Mouse (Mus musculus): ENCODE measurements around the gene Tax1bp1.

Tax1bp1 gene

DNA sequence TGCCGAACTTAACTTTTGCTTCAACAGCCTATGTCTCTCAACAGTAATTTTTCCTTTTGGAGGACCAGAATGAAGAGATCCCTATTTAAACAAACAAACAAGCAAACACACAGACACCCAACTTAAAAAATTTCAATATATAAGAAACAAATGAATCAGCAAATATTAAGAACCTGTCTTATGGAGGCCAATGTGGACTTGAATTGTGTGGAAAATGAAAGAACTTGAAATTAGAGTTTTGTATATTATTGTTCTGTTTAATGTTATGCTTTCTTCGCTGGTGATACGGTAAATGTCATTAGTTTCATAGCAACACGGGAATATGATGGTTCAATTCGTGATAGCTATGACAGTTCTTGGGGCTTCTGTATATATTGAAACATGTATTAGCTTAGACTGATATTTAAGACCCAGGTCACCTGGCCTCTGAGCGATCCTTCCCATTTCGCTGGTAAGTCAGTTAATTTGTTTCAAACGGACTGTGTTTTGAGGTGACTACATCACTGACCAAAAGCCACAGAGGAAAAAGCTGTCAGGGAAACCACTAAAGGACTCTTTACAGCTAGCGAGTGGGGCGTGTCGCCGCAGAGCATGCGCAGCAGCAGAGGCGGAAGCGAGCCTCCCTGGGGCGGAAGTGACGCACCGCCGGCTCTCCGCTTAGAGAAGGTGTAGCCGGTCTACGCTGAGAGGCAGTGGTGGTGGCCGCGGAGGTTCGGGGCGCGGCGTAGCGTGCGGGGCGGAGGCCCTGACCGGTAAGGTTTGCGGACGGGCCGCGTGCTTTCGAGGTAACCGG is at the start of gene Tax1bp1:
Tax1bp1 (plus strand) TSS at position 626 of the 793 bp plus-strand sequence.
- peak; percentile 99 for DNase-seq

DNA sequence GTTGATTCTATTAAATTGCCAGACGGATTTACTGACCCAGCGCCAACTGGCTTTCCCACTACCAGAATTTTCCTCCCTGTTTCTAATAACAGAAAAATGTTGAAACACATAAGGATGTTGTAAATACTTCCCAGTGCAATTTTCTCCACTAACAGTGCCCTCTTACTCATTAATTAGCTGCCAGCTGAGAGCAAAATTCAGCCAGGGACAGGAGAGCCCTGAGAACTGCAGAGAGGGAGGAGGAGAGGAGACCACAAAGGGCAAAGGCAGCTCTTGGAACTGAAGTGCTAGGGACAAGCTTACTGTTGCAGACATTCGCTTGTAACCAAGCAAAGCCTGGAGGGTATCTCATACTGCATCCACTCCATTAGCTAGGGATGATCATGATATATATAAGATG is 45.9 kb upstream of the Tax1bp1 start:
- DNase-seq = peak; percentile 40

DNA sequence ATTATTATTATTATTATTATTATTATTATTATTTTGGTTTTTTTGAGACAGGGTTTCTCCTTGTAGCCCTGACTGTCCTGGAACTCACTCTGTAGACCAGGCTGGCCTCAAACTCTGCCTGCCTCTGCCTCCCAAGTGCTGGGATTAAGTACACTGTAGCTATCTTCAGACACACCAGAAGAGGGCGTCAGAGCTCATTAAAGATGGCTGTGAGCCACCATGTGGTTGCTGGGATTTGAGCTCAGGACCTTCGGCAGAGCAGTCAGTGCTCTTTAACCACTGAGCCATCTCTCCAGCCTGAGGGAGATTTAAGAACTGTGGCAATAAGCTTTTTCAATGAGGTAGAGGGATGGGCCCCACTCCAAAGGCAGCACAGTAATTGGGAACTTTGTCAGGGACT is 43.7 kb upstream of the Tax1bp1 start:
- DNase-seq = peak; percentile 49

DNA sequence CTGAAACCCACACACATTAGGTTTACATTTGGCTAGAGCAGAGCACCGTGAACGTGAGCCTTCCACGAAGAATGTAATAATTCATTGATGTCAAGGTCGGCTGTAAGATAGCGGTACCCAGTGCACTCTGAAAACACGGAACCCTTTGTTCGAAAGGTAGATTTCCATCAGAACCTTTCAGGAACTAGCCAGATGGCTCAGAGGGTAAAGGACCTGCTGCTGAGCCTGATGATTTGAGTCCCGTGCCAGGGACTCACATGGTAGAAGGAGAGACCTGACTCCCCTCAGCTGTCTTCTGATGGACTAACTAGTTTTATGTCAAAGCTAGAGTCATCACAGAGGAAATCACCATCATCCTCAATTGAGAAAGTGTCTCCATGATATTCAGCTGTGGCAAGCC is 41.7 kb upstream of the Tax1bp1 start:
- peak; percentile 81 for DNase-seq

DNA sequence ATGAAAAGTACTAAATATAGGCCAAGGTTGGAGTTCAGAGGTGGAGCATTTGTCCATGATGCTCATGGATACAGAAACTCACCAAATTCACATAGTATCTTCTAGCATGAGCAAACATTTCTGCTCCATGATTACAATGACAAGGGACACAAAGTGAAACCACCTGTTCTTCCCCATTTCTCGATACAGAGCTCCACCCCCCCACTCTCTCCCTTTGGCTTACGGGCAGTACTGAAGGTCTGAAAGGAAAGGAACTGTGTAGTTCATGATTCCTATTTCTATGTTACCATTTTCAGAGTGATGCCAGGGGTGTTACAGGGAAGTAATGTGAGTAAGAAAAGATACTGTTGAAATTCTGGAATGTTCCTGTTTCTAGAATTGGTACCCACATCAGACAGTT is 41.0 kb upstream of the Tax1bp1 start:
- peak; percentile 11 for DNase-seq

DNA sequence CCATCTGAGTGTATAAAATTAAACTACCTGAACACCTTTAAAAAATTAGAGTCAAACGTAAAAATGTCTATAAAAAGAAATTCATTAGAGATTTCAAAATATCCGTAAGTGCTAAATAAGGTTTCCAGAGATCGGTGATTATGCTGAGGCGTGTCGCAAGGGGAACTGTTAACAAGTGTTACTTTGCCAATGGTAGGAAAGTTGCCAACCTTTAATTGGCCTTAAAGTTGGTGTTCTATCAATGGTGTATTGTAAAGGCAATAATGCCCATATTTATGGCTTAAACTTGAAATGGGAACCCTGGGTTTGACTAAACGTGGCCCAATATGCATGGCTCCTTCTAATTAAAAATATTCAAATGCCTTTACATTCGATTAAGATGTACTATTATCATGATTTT is 39.8 kb upstream of the Tax1bp1 start:
- DNase-seq = peak; percentile 15

DNA sequence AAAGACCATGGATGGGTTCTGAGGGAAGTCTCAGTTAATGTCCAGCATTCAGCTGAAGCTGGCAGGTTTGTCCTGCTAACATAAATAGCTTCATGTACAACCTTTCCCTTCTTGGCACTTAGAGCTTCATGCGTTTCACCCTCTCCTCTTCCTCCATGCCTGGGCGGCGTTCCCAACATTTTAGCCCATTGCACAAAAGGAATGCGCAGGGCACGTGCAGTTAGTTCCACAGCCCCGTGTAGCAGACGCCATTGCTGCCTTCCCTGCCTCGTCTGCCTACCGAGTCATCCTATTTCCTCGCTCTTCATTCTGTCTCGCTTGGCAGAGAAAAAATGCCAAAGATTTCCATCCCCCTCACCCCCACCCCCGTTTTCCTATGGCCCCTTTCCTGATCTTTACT is 39.0 kb upstream of the Tax1bp1 start:
- peak; percentile 88 for DNase-seq

DNA sequence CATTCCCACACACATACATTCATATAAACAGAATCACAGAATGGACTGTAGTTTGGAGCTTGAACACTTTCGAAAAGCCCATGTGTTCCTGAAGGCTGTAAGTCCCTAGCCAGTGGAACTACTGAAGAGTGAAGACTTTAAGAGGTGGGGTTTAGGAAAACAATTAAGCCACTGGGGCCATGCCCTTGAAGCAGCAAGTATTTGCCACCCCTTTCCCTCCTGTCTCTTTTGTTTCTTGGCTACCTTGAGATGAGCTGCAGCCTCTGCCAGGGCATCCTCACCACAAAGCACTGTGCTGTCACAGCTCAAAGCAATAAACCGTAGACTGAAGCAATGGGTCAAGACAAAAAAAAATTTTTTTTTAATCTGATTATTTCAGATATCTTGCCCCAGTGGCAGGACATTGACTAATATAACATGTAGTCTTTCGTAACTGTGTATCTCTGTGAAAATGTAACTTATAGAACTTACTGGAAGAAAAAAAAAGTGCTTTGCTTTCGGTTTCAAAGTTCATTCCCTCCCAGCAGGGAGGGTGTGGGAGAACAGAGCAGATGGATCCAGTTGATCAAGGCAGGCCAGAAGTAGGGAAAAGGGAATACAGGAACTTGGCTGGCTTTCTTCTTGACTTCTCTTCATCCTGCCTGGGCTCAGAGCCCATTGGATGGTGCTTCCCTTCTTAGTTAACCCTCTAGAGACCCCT is 38.2 kb upstream of the Tax1bp1 start:
- peak; percentile 96 for DNase-seq

DNA sequence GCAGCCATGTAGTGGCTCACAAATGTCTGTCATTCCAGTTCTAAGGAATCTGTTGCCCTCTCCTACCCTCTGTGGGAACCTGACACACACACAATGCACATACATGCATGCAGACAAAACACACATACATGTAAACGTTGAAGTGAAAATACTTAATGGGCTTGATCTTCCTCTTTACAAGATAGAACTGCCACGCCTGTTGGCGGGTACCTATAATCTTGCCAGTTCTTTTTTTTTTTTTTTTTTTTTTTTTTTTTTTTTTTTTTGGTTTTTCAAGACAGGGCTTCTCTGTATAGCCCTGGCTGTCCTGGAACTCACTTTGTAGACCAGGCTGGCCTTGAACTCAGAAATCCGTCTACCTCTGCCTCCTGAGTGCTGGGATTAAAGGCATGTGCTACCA is 36.0 kb upstream of the Tax1bp1 start:
- DNase-seq = peak; percentile 11

DNA sequence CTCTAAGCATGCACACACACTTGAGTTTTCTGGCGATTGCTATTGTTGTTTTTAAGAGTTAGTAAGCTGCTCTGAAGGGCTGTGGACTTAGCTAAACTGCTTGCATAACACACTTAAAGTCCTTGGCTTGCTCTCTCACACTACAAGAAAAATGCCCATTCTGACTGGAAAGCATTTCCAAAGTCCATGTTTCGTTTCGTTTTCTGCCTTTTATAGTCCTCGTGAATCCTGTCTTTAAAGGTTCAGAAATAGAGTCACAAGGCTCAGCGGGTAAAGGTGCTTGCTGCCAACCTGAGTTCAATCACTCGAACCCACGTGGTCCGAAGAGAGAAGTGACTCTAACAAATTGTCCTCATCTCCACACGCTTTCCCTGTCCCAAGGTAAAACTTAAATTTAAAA is 34.0 kb upstream of the Tax1bp1 start:
- peak; percentile 79 for DNase-seq

DNA sequence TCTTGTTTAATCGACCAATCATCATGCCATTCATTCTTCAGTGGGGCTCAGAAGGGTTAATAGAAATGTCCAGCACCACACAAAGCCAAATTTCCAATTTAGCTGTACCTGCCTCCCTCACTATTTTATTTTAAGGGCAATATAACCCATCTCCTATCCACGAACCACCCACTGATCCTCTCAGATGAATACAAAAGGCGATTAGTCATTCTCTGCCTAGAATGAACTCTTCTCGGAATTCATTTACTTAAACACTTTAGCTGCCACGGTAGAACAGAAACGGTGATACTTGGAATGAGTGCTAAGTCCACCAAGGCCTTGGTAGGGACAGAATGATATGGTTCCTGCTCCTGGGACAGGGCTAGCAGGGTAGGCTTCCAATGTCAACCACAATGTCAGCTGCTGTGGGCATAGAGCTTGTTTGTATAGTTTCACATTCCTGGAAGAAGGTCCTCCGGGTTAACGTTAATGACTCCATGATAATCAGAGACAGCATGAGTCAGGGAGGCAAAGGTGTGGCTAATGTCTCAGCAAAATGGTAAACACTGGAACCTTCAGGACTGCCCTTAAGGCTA is 33.0 kb upstream of the Tax1bp1 start:
- peak; percentile 67 for DNase-seq

DNA sequence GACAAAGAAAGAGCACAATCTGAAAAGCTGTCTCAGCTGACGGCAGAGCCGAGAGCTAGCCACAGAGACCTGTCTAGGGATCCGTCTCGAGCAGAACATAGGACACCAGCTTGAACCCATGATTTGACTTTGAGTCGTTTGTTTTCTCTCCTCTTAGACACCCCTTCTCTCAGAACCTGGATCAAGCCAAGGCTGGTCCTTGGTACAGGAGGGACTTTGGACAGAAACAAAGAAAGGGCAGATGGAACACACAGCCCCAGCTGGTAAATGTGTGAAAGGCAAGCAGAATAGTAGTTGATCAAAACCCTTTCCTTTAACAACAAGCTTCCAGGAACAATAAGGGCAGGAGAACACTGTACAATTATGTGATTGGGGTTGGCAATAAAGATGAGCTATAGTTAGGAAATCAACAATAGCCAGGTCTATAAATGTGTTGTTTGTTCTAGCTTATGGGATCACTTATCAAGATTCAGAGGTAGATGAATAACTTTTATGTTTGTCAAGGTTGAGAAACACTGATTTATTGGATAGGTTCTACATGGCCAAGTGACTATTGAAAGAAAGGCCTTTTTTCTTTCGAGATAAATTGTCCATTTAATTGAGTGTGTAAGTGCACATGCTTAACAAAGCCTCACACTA is 31.6 kb upstream of the Tax1bp1 start:
- DNase-seq = no peak

DNA sequence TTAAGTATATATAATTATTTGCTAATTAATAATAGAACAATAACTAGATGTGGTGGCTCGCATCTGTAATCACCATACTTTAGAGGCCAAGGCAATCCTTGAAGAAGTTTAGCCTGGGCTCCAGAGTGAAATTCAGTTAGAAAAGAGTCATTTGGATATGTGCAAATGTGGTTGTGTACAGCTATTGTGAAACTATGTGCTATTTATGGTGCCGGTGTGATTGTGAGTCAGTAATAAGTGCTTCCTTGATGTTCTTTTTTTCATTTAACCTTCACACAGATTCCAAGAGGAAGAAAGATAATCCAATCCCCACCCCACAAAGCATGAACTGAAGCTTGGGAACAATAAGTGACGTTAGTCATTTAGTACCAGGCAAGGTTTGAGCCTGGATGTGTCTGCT is 30.9 kb upstream of the Tax1bp1 start:
- DNase-seq = no peak

DNA sequence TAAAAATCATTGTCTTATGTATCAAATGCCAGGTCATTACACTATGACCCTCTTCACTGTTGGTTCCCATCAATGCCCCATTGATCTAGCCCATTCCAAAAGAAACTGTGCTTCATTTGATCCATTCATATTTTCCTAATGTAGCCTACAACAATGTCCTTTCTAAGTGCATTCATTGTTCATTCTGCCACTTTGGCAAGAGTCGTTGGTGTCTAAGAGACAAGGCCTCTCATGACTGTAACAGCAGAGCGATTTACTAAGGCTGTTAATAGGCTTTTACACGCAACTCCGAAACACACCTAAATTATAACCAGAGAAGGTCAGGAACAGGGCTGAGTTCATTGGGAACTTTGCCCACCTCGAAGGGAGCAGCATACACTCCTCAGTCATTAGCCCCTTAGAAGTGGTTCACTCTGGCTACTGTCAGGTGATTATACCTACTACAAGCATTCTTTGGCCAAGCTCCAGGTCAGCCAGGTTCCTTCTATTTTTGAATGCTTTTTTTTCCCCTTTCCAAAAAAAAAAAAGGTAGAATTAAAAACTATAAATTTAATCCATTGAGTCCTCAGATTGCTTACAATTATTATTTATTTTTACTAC is 26.5 kb upstream of the Tax1bp1 start:
- no peak for DNase-seq

DNA sequence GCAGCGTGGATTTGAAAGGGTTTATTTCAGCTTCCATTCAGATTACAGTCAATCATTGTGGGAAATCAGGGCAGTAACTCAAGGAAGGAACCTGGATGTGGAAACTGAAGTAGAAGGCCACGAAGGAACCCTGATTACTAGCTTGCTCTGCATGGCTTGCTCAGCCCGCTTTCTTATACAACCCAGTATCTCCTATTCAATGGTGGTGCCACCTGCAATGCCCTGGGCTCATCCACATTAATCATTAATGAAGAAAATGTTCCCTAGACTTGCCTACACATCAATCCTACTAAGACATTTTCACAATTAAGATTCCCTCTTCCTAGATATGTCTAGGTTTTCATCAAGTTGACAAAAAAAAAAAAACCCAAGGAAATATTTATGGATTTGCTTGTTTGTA is 23.2 kb upstream of the Tax1bp1 start:
- no peak for DNase-seq

DNA sequence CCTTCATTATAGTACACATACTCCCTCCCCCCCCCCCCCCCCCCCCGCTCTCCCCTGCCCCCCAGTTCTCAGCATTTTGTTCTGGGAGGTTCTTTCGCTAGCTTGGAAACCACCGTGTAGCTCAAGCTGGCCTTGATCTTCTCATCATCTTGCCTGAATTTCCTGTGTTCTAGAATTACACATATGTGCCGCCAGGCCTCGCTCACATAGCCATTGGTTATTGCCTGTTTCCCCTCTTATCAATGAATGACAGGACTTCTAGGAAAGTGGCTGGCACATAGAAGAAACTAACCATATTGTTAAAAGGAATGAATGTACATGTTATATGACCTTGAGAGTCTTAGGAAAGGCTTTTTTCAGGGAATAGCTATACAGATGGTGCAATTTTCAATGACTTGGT is 21.7 kb upstream of the Tax1bp1 start:
- no peak for DNase-seq

DNA sequence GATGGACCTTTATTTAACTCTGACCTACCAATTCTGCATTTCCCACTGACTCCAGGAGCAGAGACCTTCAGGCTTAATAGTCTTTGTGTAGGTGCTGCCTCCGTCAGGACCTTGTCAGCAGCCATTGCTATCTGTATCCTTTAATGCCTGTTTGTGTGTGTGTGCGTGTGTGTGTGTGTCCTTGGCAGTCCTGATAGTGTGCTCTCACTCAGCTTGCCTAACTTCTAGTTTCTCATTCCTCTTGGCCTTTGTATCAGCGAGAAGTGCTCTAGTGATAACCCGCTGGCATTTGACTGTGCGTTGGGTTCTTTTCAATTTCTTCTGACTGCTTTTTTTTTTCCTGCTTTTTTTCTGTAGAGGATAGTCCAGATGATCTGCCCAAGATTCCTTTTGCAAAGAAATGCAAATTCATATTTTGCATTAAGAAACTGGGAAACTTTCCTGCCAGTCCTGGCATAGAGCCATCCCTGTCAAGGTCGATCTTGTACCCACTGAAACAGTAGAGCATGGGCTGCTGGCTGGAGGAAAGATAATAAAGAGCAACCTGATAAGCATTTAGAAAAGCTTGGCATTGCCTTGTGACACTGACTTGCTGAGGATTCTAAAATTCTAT is 21.0 kb upstream of the Tax1bp1 start:
- DNase-seq = peak; percentile 89

DNA sequence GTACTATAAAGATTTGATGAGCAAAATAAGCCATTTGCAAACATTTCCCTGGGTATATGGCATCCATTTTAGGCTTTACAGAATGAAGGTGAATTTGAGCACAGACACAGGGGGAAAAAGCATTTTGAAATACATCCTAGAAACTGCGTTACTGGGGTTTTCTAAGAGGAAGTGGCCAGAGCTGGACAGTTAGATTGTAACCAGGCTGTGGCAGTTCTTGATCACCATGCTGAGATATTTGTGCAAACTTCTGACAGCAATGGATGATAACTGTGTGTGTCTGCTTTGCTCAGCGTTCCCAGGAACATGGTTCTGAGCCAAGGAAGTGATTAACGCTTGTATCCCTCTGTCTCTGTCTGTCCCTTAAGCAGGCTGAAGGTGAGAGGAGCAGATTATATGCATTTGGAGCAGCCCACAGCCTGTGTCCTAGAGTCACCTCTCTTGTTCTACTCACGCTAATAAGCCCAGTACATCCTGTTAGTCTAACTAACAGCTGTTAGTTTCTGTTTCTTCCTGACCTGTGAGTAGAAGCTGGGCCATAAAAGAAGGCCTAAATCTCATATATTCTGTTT is 15.5 kb upstream of the Tax1bp1 start:
- DNase-seq = peak; percentile 92

DNA sequence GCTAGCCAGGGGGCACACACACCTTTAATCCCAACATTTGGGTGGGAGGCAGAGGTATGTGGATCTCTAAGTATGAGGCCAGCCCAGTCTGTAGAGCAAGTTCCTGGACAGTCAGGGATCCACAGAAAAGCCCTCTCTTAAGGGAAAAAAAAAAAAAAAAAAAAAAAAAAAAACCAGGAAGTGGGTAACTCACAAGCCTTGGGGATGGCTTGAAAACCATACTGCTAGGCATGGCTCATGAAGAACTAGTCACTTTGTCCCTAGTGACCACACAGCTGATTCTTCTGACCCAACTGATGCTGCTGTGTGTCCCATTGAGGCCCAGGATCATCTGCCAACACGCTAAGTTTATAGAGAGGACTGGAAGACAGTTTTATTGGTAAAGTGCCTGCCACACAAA is 14.5 kb upstream of the Tax1bp1 start:
- DNase-seq = no peak

DNA sequence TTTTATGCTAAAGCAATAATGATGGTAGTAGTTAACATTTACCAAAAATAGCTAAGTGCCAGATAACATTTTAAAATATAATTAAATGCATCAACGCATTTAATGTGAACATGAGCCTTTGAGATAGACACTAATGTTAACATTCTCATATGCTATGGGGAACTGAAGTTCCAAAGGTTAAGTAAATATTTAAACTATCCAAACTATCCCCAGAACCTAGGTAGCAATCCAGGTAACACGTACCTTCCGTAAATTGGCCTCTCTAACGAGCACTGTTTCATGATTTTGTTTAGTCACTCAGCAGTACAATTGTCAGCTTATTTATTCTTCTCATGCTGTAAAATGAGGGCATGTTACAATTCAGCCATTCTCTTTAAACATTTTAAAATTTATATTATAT is 13.6 kb upstream of the Tax1bp1 start:
- no peak for DNase-seq

DNA sequence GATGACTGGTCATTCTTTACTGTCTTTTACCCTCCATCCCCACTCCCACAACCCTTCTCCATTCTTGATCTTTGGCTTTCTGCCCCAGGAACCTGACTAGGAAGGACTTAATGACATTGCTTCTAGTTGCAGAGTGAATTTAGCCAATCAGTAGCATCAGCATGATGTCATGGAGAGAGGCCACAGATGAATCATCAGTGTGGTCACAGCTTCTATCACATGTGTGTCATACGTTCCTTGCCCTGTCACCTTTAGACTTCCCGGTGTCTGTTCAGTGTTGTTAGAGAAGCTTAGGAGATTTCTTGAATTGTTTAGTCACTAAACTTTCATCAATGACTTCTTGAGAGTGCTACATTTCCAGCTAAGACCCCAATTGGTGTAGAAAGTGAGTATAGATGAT is 10.3 kb upstream of the Tax1bp1 start:
- DNase-seq = no peak

DNA sequence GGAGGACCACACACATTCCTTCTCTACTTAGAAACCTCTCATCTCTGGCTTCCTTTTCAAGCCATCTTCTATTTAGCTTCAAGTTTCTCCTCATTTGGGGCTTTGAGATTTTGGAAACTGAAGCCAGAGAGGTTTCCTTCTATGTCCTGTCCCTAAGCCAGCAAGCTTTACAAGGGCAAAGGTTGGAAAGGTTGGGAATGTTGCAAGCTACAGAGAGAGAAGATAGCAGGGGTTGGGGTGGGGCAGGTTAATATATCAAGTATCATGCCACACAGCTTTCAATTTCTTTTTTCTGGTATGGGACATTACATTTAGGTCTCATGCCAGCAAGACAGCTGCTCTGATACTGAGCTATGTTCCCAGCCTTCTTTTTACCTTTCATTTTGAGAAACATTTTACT is 8.2 kb upstream of the Tax1bp1 start:
- no peak for DNase-seq

DNA sequence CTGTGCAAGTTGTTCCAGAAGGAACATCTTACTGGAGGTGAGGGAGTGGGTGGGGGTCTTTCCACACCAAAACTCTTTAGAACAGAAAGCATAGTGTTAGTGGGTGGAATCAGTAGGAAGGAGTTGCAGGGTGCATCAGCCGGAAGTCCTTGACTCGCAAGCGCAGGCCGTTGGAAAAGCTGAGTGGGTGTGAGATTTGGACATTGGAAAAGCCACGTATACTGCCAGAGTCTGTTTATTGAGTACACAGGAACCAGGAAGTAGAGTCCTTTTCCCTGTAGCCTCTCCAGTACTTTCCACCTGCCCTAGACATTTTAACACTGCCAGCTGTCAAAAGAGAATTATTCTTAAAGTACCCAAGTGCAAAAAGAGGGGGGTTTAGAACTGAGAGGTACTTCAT is 5.7 kb upstream of the Tax1bp1 start:
- no peak for DNase-seq

Measured in heart, adult 11 months (tissue).